Mouse (Mus musculus) right cerebral cortex, postnatal 25 days (tissue): ENCODE measurements around the gene Qk.

Experiments
- DNase-seq: peaks from one replicate; pipeline ENCODE4 v3.0.0; 2022

The Qk gene

DNA sequence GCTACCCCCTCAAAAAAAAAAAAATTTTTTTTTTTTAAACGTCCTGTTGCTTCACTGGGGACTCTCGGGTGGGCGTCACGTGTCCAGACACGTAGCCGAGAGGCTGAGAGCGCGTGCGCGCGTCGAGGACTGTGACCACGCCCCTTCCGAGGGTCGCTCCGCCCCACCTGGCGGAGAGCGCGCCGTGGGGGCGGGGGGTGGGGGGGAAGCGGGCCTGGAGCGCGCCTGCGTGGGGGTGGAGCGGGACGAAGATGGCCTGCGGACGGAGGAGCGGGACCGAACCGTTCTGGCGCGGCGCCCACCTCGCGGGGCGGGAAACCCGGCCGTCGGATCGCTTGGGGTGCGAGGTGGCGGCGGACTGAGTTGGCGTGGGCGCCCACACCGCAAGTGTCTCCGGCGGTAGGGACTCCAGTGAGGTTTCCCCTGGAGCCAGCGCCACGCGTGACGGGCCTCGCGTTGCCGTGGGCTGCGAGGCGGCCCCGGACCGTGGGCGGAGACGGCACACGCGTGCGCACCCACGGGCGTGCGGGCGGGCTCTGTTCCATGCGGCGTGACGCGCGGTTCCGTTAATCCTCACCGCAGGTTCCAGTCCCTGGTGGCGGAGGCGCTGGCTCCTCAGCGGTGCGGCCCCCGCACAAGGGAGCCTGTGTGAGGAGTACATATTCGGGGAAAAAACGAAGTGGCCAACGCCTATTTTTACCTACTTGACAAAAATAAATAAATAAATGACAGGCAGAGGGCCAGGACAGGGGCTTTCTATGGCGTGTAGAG, at the start of gene Qk:
Gene Qk (minus strand): TSS at position 170 of the 771 bp plus-strand sequence.
- DNase-seq = peak; percentile 90

DNA sequence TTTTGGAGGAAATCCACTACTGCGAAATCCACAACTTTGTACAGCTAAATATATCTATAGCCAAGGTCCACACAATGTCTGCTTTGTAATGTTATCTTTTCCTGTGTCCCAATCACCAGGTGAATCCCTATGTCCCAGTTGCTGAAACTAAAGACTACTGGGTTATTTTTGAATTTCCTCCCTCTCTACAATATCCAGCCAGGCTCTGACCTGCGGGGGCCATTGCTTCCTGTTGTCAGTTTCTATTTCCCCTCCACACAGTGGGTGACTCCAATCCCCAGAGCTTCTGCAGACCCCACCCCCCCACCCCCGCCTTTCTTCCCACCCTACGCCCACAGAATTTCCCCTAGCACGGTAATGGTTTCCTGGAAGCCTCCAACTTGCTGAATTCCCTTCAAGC, 47.4 kb upstream of the Qk start:
- DNase-seq = no peak

DNA sequence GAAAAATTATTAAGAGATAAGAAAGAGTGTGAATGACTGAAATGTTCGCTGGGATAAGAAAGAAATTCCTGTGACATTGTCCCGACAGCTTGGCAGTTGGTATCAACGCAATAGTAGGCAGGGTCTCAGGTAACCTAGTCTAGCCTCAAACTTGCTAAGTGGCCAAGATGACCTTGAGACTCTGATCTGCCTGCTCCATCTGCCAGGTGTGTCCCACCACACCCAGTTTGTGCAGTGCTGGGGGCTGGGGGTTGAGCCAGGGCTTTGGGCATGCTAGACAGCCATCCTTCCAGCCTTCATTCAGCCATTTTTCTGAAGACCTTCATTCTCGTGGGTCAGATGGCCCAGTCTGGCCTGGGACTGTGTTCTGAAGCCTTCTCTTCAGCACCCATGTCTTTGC, 46.9 kb upstream of the Qk start:
- DNase-seq = no peak

DNA sequence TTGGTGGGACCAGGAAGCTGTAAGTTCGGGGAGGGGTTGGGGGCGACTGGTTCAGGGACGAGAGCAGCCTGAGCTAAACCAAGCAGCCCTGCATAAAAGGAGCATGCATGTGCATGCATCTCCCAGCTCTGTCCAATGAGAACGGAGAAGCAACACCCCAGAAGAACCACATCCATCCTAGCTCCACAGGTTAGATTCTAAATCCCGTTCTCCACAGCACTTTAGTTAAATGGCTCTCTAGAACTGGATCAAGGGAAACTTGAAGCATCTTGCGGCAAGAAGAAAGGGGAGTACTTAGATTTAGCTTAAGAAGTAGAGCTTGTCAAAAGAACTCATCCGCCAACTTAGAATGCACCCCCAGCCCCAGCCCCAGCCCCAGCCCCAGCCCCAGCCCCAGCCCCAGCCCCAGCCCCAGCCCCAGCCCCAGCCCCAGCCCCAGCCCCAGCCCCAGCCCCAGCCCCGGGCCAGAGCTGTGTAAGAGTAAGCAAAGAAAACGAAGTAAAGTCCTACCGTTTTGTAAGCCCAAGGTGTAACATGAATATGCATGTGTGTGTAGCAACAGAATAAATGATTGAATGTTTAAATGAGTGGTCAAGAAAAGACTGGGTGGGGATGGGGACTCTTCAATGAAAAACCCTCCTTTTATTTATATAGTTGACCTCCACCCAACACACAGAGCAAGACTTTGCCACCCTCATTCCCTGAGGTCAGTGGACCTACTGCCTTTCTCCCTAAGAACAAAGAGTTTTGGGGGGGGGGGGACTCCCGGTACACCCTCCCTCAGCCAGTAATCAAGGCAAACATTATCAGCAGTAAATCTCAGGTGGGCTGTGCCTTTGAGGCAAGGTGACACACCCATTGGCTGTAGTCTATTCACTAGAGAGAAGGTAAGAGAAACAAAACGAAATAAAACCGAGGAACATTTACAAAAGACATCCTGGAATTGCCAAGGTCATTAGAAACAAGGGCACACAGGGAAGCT, 46.1 kb upstream of the Qk start:
- DNase-seq = no peak

DNA sequence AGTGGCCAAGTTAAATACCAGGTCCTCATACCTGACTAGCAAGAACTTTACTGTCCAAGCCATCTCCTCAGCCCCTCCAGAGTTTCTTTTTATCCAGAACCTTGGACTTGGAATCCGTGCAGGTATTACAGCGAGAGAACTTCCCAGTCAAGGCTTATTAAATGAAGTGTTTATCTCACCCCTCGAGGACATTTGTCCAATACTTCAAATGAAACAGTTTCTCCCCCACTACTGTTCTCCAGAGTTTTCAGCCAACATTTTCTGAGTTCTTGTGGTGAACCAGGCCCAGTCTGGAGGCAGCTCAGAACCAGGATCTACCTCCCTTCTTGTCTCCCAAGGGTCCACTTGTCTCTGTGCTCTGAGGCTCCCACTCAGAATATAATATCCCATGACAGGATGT, 43.5 kb upstream of the Qk start:
- no peak for DNase-seq

DNA sequence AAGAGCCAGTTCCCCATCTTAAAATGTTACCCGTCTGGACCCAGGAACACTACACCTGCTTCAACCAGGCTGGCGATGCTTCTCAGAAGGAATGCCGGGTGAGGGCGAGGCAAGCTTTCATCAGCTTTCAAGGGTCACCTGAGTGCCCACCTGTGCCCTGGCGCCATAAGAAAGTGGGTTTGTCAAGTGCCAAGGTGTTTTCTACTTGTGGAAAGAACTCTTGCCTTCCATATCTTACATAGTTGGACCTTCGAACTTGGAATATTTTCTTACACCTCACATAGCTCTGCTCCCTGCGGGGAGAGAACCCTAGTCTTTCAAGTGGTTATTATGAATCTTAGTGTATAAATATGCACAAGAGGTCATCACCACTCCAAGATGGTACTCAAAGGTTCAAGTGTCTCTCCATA, 42.2 kb upstream of the Qk start:
- DNase-seq = no peak

DNA sequence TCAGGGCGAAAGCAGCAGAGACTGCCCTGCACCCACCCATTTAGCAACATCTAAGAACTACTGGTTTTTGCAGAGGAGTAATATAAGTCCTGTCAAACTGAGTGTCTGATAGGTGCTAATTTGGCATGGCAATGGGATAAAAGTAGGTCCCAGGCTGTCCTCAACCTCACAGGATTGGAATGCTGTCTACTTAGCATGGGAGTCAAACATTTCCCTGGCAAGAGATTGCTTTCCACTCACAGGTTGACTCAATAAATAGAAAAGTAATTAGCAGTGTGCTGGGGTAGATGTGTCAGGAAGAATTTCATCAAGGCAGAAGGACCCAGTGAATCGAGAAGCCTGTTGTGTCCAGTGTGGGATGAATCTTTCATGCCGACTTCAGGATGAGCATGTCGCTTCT, 41.1 kb upstream of the Qk start:
- DNase-seq = no peak

DNA sequence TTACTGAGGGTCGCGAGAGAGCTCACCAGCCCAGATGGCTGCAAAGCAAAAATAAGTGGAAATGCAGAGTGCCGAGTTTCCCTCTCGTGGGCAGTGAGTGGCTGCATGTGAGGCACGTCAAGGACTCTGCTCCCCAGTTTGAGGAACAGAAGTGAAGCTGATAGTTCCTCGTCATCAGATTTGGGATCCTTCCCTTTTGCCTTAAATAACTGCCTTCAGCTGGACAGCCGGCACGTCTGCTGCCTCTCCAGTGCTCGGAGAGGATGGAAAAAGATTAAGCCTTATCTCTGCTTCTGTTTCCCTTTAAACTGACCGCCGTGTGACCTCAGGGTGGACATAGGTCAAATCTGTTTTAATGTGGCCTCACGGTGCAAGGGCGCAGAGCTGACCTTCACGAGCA, 39.8 kb upstream of the Qk start:
- no peak for DNase-seq

DNA sequence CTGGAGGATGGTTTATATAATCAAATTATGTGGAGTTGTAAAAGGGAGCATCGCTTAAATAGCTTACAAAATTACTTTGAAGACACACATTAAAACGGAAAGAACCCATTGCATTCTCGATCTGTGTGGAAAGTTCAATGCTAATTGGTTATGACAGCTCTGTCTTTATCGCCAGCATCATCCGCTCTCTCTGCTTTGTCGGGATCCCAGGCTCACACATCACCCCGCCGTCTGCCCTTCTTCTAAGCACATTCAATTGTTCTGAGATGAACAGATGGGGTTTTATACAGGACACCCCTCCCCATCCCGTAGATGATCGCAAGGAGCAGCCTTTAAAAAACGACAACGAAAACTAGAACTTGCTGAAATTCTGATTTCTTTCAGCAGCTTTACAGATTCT, 37.7 kb upstream of the Qk start:
- DNase-seq = no peak

DNA sequence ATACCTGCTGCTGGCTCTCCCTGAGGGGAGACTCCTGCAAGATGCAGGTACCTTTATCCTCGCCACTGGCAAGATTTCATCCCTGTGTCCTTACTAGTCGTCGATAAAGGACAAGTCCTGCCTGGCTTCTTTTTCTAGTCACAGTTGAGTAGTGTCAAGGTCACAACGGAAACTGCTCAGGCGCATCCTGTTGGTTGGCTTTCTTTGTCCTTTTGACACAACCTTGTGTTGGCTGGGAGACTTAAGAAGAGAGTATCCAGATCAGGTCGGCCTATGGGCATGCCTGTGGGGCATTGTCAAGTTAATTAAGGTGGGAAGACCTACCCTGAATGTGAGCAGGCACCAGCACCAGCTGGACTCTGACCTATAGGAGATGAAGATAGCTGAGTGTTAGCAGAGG, 36.6 kb upstream of the Qk start:
- DNase-seq = no peak

DNA sequence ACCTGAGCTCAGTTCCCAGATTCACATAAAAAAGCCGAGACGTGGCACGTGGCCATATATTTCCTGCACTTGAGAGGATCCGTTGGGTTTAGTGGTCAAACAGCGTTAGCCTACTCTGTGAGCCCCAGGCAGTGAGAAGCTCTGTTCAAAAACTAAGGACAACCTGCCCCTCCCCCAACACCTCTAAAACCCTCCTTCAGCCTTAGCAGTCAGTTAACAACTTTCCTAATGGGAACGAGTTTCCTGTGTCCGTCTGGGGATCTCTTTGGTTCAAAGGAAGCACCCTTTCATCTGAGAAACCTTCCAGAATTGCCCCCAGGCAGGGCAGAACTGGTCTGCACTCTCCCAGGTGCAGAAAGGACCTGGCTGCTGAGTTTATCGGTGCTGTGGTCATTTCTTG, 36.1 kb upstream of the Qk start:
- DNase-seq = no peak

DNA sequence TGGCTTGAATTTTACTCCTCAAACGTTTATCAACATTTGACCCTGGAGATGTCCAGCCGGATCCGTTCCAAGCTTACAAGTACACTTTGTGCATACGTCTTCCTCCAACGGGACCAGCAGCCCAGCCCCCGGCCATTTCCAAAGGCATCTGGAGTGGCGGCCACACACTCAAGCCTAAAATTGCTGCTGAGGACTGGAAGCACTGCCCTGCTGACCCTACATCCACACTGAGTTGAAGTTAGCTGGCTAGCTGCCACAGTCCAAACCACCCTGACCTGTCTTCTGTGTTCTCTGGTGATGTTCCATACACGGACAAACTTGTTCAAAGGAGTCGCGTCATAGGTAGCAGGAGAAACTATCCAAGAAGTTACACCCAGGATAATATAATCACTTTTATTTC, 18.6 kb upstream of the Qk start:
- no peak for DNase-seq

DNA sequence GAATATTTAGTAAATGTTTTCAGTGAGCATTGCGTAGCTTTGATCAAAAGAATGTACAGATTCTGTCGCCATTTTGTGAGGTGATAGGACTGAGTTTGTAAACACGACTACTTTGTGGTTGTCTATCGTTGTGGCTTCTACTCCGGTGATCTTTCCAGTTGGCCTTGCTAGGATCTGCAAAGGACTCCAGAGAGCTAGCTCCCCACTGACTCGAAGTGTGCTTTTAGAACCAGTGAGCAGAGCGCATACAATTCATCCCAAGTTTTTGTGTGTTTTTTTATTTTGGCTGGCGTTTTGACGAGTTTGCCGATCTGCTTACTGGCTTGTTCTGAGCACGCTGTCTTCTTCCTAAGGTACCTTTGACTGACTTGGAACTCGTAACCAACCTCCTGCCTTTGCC, 16.9 kb upstream of the Qk start:
- DNase-seq = no peak

DNA sequence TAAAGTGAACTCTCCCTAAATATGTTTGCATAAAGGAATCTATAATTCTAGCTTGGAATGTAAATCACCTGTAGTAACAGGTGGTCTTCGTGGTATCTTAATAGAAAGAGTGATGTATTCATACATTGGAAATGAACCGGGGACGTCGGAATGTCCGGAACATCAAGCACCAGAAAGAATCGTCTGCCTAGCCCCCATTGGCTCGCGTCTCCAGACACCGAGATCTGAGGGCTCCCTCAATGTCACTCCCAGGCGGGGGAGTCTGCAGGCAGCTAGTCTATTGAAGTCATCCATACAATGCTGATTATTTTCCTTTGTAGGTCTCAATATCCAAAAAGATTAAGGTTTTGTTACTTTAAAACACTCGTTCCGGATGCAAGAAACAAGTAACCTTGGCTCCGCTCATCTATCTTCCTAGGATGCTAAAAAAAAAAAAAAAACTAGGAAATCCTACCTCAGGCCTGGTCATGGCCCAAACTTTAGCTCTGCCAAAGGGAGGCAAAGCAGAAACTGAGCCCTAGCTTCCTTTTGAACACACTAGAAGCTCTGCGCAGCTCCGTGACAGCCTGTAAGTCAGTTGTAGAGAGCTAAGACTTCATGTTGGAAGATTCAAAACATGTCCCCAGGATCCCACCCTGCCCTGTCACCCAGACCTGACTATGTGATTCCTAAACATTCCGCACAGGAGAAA, 16.3 kb upstream of the Qk start:
- no peak for DNase-seq

DNA sequence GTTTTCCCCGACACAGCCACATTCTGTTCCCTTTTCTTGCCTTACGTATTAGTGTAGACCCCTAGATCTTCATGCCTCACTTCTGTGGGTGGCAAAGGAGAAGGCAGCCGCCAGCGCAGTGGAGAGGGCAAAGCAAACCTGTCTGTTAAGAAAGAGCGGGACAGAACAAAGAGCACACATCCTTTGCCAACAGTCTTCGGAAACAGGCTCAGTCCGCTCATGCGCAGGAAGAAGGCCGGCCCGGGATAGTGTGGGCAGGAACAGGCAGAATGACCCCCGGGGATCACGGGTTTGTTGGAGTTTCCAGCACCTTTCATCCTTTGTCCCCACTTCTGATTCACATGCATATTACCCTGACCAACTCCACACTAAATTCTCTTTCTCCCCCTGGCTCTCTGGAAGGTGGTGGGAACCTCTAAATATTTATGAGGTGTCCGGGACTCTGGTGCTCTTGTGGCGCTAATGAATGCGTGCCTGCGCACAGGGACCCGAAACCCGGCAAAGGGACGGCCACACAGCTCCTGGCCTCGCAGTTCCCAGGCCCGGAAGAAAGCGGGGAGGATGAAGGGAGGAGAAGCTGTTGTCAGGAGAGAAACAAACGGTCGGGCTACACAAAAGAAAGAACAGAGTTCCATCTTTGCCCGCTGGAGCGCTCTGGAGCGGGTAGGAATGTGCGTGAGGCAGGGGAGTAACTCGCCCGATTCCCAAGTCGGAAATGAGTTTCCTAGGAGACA, 15.5 kb upstream of the Qk start:
- peak; percentile 73 for DNase-seq

DNA sequence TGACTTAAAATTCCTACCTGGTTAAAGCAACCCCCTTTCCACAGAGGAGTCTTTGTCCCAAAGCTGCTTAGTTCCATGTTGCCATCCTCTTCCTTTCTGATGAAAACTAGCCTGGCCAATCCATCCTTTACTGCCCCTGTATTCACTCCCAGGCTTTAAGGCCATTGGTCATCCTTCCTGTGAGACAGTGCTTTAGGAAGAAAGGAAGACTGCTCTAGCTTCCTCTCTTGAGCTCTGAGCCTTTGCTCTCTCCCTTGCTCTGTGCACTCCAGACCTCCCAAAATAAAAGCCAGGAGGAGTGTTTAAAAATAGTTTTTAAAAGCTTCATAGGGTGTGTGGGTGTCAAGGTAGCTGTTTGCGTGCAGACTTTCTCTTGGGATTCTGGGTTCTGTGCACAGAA, 14.8 kb upstream of the Qk start:
- no peak for DNase-seq

DNA sequence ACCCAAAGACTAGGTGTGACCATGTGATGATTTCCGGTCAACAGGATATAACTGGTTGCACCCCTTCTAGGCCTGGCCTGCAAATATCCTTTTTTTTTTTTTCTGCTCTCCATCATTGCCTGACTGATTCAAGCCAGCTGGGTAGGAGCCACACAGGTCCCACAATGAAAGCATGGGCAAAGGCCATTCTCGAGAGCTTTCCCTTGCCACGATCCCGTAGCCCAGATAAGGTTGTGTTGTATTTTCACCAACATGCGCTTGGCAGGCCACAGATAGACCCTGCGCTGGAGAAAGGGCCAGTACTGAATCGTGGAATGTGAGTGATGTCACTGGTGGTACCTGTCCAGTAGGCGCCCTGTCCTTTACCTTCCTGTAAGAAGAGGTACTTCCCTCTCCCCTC, 13.7 kb upstream of the Qk start:
- DNase-seq = no peak

DNA sequence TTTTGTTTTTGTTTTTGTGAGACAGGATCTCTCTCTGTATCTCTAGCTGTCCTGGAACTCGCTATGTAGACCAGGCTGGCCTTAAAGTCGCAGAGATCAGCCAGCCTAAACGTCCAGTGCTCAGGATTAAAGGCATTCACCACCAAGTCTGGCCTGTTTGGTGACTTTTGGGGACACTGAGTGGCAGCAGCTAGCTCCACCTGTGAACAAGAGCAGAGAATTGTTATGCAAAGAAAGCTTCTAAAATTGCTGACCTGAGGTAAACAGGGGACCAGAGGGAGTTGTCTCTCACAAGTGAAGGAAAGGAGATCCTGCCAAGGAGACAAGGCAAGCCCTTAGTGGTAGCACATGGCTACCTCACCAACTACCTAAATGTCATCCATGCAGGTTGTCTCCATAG, 12.5 kb upstream of the Qk start:
- no peak for DNase-seq

DNA sequence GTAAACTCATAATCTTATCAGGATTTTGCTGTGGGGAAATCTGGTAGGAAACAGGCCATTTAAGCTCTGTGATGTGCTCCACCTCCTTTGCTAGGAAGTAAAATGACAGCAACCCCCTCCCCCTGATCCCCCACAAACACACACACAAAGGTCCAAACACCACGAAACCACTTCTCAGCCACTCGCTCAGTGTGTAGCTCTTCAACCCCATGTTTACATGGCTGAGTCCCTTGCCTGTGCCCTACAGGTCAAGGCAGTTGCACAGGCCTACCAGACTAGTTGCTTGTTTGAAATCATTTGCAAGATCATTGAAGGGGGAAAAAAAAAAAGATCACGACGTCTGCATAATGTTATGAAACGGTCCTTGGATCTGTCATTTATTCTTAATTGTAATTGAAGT, 9.8 kb upstream of the Qk start:
- no peak for DNase-seq

DNA sequence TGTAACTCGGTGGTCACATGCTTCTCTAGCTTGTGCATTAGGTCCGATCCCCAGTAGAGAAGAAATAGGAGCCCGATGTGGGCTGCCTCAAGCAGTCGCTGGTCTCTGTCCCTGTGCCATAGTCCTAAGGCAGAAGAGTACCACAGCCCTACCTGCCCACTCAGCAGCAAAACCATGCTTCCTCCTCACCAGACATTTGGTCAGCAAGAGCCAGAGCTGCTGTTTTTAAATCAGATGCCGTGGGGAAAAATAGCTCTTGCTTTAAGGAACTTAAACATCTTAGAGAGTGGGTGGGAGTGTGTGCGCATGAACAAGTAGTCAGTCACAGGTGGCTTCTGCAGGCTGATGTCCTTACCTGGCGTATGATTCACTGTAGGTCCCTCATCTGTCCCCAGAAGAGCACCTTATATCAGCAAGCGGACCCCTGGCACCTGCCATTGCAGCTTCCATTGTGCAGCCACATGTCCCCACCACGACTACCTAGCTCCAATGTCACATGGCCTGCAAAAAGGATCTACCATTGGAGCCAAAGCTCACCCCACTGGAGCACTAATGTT, 9.0 kb upstream of the Qk start:
- DNase-seq = peak; percentile 48

DNA sequence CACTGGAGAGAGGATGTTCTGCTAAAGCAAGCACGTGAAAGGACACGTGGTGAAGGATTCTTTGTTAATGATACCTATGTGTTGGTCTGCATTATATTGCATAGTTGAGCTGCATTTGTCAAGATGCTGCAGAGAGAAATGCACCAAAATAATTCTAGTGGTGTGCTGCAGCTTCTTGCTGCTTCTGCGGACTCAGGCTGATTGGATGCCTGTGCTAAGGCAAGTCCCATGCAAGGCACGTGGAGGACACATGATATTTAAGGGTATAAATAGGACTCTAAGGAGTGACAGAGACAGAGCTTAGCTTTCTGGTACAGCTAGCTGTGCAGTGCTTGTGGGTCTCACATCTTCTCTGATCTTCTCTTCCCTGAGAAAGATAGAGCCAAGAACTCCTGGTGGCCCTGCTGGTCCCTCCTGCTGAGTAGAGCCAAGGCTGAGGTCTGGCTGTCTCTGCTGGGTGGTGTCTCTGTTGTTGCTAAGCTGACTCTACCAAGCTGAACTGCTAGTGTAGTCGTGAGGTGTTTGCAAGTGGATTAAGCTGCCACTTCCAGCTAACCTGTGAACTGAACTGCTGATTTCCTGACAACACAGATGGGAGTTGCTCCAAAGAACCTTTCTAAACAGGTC, 8.0 kb upstream of the Qk start:
- DNase-seq = no peak

DNA sequence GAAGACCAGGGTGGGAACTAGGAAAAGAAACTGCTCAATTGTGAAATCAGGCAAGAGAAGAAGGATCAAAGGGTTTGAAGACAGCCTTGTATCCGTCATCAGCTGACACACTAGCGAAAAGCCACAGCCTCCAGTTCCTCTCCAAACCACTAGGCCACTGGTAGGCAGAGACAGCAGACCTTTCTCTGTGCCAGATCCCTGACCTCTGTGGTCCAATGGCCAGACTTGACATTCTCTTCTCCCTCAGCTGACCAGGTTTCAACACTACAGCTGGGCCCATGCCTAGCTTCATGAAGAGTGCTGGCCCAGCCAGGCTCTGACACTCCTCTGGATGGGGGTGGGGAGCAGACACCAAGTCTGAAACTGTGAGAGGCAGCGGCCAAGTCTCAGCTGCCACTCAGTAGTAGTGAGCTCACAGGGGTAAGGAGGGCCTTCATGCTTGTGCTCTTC, 7.0 kb upstream of the Qk start:
- peak; percentile 22 for DNase-seq
